Mouse (Mus musculus) monocyte, adult 2 months (primary cell): ENCODE measurements at regions not wholly inside any gene's neighbourhood (a gene's known extent, or its start where the extent isn't known, plus 50 kb on each side); places are given as distances from the start of the nearest gene placed in this dataset.

ENCODE experiments used
- DNase-seq, 2 experiments: peaks; one replicate each; pipeline ENCODE4 v3.0.0; 2022; ENCODE audit warnings: low spot score in 2 of 2, low read depth in 1 of 2

GRCm38 (mm10) chr13:15914270-15914669 lies 97.4 kb upstream of the Inhba start:
- no peak for DNase-seq

GRCm38 (mm10) chr13:15929890-15930289 lies 81.8 kb upstream of the Inhba start:
- DNase-seq, result peak in 1 of 2 experiments; percentile 17

- DNase-seq, result no peak
Observed at GRCm38 (mm10) chr13:15931553-15932162, 80.0 kb upstream of the Inhba start.

GRCm38 (mm10) chr13:15935689-15936088 lies 76.0 kb upstream of the Inhba start:
- no peak for DNase-seq

GRCm38 (mm10) chr13:15936109-15936508 lies 75.5 kb upstream of the Inhba start:
- DNase-seq, result no peak

GRCm38 (mm10) chr13:15950143-15950542 lies 61.5 kb upstream of the Inhba start:
- DNase-seq, result no peak

GRCm38 (mm10) chr13:15950885-15951610 lies 60.6 kb upstream of the Inhba start:
- DNase-seq, result no peak
